Mouse (Mus musculus): ENCODE results near the gene Tsga8. TPM values are rescaled to one million over a fixed set of nuclear protein-coding genes. Genes with fewer than 3 reads are reported as not detected.

Tsga8 gene
- polyA plus RNA-seq (2015; fragmentation: Nextera tagmentation; extraction: Ambion mirVana), result not detected in 2 replicates

- H3K4me3 ChIP-seq (replicated peaks), result no peak within 1 kb of the TSS
- H3K9ac ChIP-seq, result no peak within 1 kb of the TSS
- no peak within 1 kb of the TSS for H3K27ac ChIP-seq
- no peak for ATAC-seq (ENCODE audit: insufficient read depth, low FRiP score, low read depth)
- H3K27me3 ChIP-seq (replicated peaks), result no peaks in the 10 kb centered on the region
- H3K9me3 ChIP-seq, result no peaks in the 10 kb centered on the region
- no peak within 1 kb of the TSS for H3K4me2 ChIP-seq
- no peaks in the 10 kb centered on the region for H3K4me1 ChIP-seq
- no peaks in the 10 kb centered on the region for H3K36me3 ChIP-seq
- WGBS, result 93% methylated on average over 15 of the region's 15 CpGs
These were observed at the start of gene Tsga8 for GRCm38 (mm10) chrX:83487598-83487997. Tsga8 (minus strand) TSS chrX:83487924.
